Comparison of ENCODE assay signal across 7 mouse cellular contexts in the genomic region with DNA sequence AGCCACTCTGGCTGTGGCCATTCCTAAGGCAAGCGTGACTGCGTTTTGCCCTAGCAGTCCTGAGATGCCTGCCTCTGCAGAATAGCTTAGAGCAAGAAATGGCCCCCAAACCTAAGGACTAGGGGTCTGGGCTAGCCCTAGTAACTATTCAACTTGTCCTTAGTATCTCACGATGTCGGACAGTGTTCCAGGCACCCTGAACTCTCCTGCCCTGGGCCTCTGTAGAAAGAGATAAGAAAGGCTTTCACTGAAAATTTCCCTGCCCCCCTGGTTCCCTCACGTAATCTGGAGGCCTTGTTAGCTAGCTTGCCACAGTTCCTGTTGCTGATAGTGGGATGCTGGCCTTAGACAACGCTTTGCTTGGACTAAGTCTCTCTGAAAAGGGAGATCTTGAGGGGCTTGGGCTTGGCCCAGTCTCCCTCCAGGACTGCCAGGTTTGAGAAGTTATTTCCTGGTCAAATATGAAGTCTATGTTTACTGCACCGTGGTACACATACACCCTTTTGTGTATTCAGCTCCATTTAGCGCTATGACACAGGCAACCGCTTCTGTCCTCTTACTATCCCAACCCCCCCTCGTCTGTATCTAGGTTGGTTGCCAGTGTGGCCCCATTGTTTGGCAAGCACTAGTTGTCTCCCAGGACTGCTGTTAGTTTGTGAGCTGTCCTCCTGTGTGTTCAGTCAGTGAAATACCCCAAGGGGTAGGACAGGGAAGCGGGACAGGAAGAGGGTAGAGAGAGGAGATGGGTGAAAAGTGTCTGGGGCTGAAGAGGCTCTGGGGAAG.
DNase-seq lines count a peak whose midpoint lies in the region; ATAC-seq lines count a peak whose summit lies in the region.

No protein-coding gene starts in this region.

- H3K9me3 ChIP-seq in heart, embryonic 13.5 days = no peaks in the 10 kb centered on the region
- no peaks in the 10 kb centered on the region for H3K9me3 ChIP-seq in liver, embryonic 11.5 days (ENCODE audit: control insufficient read depth, low read length)
- no peaks in the 10 kb centered on the region for H3K9me3 ChIP-seq in neural tube, embryonic 12.5 days

- peak overlapping the region; percentile 80 for H3K4me2 ChIP-seq in heart, embryonic 13.5 days
- peak overlapping the region; percentile 75 for H3K4me2 ChIP-seq in liver, embryonic 11.5 days
- peak overlapping the region; percentile 82 for H3K4me2 ChIP-seq in neural tube, embryonic 12.5 days (replicated peaks)

- H3K4me1 ChIP-seq in heart, embryonic 13.5 days = peaks cover 41% of the 10 kb centered on the region
- peaks cover 35% of the 10 kb centered on the region for H3K4me1 ChIP-seq in liver, embryonic 11.5 days (replicated peaks; ENCODE audit: control insufficient read depth, insufficient read depth, low read length)
- H3K4me1 ChIP-seq in neural tube, embryonic 12.5 days = peaks cover 21% of the 10 kb centered on the region

- peak; percentile 35 for DNase-seq in CD4-positive, CD25-positive, alpha-beta regulatory T cell, adult 2 months (ENCODE audit: low read depth, low spot score)
- peak; percentile 42 for DNase-seq in T-cell, adult 2 months (ENCODE audit: low spot score)
- DNase-seq in liver, embryonic 11.5 days (ENCODE audit: low spot score) = peak; percentile 76
- DNase-seq in frontal cortex, postnatal 36 days (ENCODE audit: low spot score in 2 of 2) = no peak
- no peak for DNase-seq in right cerebral cortex, adult 2 months (ENCODE audit: low spot score in 2 of 2)

- H3K27ac ChIP-seq in heart, embryonic 13.5 days (replicated peaks) = peak overlapping the region; percentile 89
- peak overlapping the region; percentile 99 for H3K27ac ChIP-seq in liver, embryonic 11.5 days (ENCODE audit: low read depth, low read length)
- H3K27ac ChIP-seq in neural tube, embryonic 12.5 days = no peak overlapping the region

- peaks cover 3% of the 10 kb centered on the region; the same call in 1 of the 2 replicates for H3K27me3 ChIP-seq in heart, embryonic 13.5 days (replicated peaks)
- H3K27me3 ChIP-seq in liver, embryonic 11.5 days (replicated peaks; ENCODE audit: control insufficient read depth, insufficient read depth, low read length) = no peaks in the 10 kb centered on the region
- H3K27me3 ChIP-seq in neural tube, embryonic 12.5 days (replicated peaks) = no peaks in the 10 kb centered on the region

- peak overlapping the region; percentile 88 for H3K9ac ChIP-seq in heart, embryonic 13.5 days
- H3K9ac ChIP-seq in liver, embryonic 11.5 days (ENCODE audit: low read depth, low read length) = peak overlapping the region; percentile 91
- 0 out of 2 replicates have a peak overlapping the region, but pooled peaks have one; percentile 69 for H3K9ac ChIP-seq in neural tube, embryonic 12.5 days

- no peaks in the 10 kb centered on the region for H3K36me3 ChIP-seq in heart, embryonic 13.5 days
- no peaks in the 10 kb centered on the region for H3K36me3 ChIP-seq in liver, embryonic 11.5 days (ENCODE audit: control insufficient read depth, insufficient read depth, low read length)
- no peaks in the 10 kb centered on the region for H3K36me3 ChIP-seq in neural tube, embryonic 12.5 days

- peak; percentile 40; the same call in 1 of the 2 replicates for ATAC-seq in heart, embryonic 13.5 days (ENCODE audit: extremely low read depth, insufficient number of reproducible peaks, low FRiP score, low TSS enrichment)
- ATAC-seq in liver, embryonic 11.5 days (replicated peaks; ENCODE audit: low FRiP score) = peak; percentile 90
- no peak for ATAC-seq in neural tube, embryonic 12.5 days (ENCODE audit: low FRiP score, low read depth)

- peak overlapping the region; percentile 53 for H3K4me3 ChIP-seq in heart, embryonic 13.5 days
- H3K4me3 ChIP-seq in liver, embryonic 11.5 days (ENCODE audit: low read depth, low read length) = peak overlapping the region; percentile 52
- no peak overlapping the region for H3K4me3 ChIP-seq in neural tube, embryonic 12.5 days

- 24% methylated on average over 11 of the region's 11 CpGs for WGBS in heart, embryonic 13.5 days
- WGBS in liver, embryonic 11.5 days = 21% methylated on average over 11 of the region's 11 CpGs
- 72% methylated on average over 11 of the region's 11 CpGs for WGBS in neural tube, embryonic 12.5 days

Comparison
In these comparisons a context has a peak if more than half of its experiments do, and no peak if none do; other contexts are left out.
1. DNase-seq: peak in CD4-positive, CD25-positive, alpha-beta regulatory T cell, adult 2 months (single experiment), T-cell, adult 2 months (single experiment) and liver, embryonic 11.5 days (single experiment); none in frontal cortex, postnatal 36 days (0 of 2) and right cerebral cortex, adult 2 months (0 of 2).
2. Peak in every context shown above with its lines, with median percentiles within 50 percentile points of each other: H3K4me2 ChIP-seq and H3K9ac ChIP-seq.